Mouse (Mus musculus) spleen, adult 18-20 months (tissue): ENCODE data around the gene Adgre5.

Experiments used
- DNase-seq, 2 experiments: peaks; one replicate each; pipeline ENCODE4 v3.0.0; 2022; ENCODE audit warnings: mixed read lengths in 2 of 2

Gene Adgre5

GRCm38 (mm10) chr8:83740976-83741741 is at the start of gene Adgre5:
Gene Adgre5 (minus strand): TSS chr8:83741326.
- DNase-seq: peak; percentile 72 to 76

- DNase-seq: no peak
Measured at GRCm38 (mm10) chr8:83789826-83790225, 48.7 kb upstream of the Adgre5 start.

GRCm38 (mm10) chr8:83785046-83785445 is 43.9 kb upstream of the Adgre5 start:
- DNase-seq: no peak

- DNase-seq: peak; percentile 55 to 80
Measured at GRCm38 (mm10) chr8:83782832-83783558, 41.9 kb upstream of the Adgre5 start.

- DNase-seq: no peak
Measured at GRCm38 (mm10) chr8:83779610-83780009, 38.5 kb upstream of the Adgre5 start.

- no peak for DNase-seq
Measured at GRCm38 (mm10) chr8:83778051-83778450, 36.9 kb upstream of the Adgre5 start.

GRCm38 (mm10) chr8:83776632-83777031 is 35.5 kb upstream of the Adgre5 start:
- no peak for DNase-seq

- no peak for DNase-seq
Measured at GRCm38 (mm10) chr8:83774221-83774620, 33.1 kb upstream of the Adgre5 start.

GRCm38 (mm10) chr8:83773452-83773846 is 32.3 kb upstream of the Adgre5 start:
- DNase-seq: no peak

GRCm38 (mm10) chr8:83772701-83773451 is 31.8 kb upstream of the Adgre5 start:
- peak; percentile 46 to 62 for DNase-seq

- no peak for DNase-seq
Measured at GRCm38 (mm10) chr8:83771791-83772190, 30.7 kb upstream of the Adgre5 start.

- no peak for DNase-seq
Measured at GRCm38 (mm10) chr8:83770669-83771068, 29.5 kb upstream of the Adgre5 start.

- no peak for DNase-seq
Measured at GRCm38 (mm10) chr8:83769720-83770119, 28.6 kb upstream of the Adgre5 start.

GRCm38 (mm10) chr8:83768526-83768925 is 27.4 kb upstream of the Adgre5 start:
- no peak for DNase-seq

- no peak for DNase-seq
Measured at GRCm38 (mm10) chr8:83767442-83767841, 26.3 kb upstream of the Adgre5 start.

- no peak for DNase-seq
Measured at GRCm38 (mm10) chr8:83765663-83766062, 24.5 kb upstream of the Adgre5 start.

- no peak for DNase-seq
Measured at GRCm38 (mm10) chr8:83764717-83765116, 23.6 kb upstream of the Adgre5 start.

GRCm38 (mm10) chr8:83764116-83764515 is 23.0 kb upstream of the Adgre5 start:
- no peak for DNase-seq

GRCm38 (mm10) chr8:83759231-83759759 is 18.2 kb upstream of the Adgre5 start:
- DNase-seq: no peak

GRCm38 (mm10) chr8:83758298-83758697 is 17.2 kb upstream of the Adgre5 start:
- DNase-seq: peak in 1 of 2 experiments; percentile 39

- DNase-seq: no peak
Measured at GRCm38 (mm10) chr8:83757084-83757607, 16.0 kb upstream of the Adgre5 start.

GRCm38 (mm10) chr8:83756273-83756672 is 15.1 kb upstream of the Adgre5 start:
- DNase-seq: peak in 1 of 2 experiments; percentile 37

- no peak for DNase-seq
Measured at GRCm38 (mm10) chr8:83754149-83754548, 13.0 kb upstream of the Adgre5 start.
